Mouse (Mus musculus): Measurements from ENCODE around the gene Isca1.
A peak's percentile ranks its signal among the peaks of the same experiment; 100 is the strongest.
"Not testable (repeated sequence)": the region's sequence is repeated elsewhere in the genome, so short reads cannot be mapped to it uniquely, and the experiment has no call there.

Isca1 gene

GRCm38 (mm10) chr13:59769296-59770163 lies at the start of gene Isca1:
Isca1 (minus strand) TSS chr13:59769810.
- peak; percentile 100 for DNase-seq

- no peak for DNase-seq
Observed at GRCm38 (mm10) chr13:59817352-59817751, 47.7 kb upstream of the Isca1 start.

GRCm38 (mm10) chr13:59814109-59814591 lies 44.5 kb upstream of the Isca1 start:
- peak; percentile 45 for DNase-seq

- peak; percentile 63 for DNase-seq
Observed at GRCm38 (mm10) chr13:59811581-59811980, 42.0 kb upstream of the Isca1 start.

- DNase-seq = no peak
Observed at GRCm38 (mm10) chr13:59801000-59801399, 31.4 kb upstream of the Isca1 start.

GRCm38 (mm10) chr13:59800077-59800476 lies 30.5 kb upstream of the Isca1 start:
- no peak for DNase-seq

- DNase-seq = no peak
Observed at GRCm38 (mm10) chr13:59798306-59798705, 28.7 kb upstream of the Isca1 start.

GRCm38 (mm10) chr13:59796466-59796848 lies 26.8 kb upstream of the Isca1 start:
- DNase-seq = no peak

GRCm38 (mm10) chr13:59795807-59796465 lies 26.3 kb upstream of the Isca1 start:
- DNase-seq = no peak

GRCm38 (mm10) chr13:59794786-59795185 lies 25.2 kb upstream of the Isca1 start:
- no peak for DNase-seq

GRCm38 (mm10) chr13:59782145-59782544 lies 12.5 kb upstream of the Isca1 start, which contains the start of gene Gm49354:
Gm49354 (minus strand) TSS chr13:59782245.
- DNase-seq = no peak

- DNase-seq = not testable (repeated sequence)
Observed at GRCm38 (mm10) chr13:59779744-59780264, 10.2 kb upstream of the Isca1 start.

- DNase-seq = no peak
Observed at GRCm38 (mm10) chr13:59779213-59779612, 9.6 kb upstream of the Isca1 start.

GRCm38 (mm10) chr13:59775168-59775567 lies 5.6 kb upstream of the Isca1 start:
- DNase-seq = no peak

- DNase-seq = peak; percentile 98
Observed at GRCm38 (mm10) chr13:59771257-59771656, 1.6 kb upstream of the Isca1 start.

GRCm38 (mm10) chr13:59770847-59771246 lies 1.2 kb upstream of the Isca1 start:
- DNase-seq = no peak

- DNase-seq = peak; percentile 99
Observed at GRCm38 (mm10) chr13:59770164-59770562, 553 bp upstream of the Isca1 start.

- no peak for DNase-seq
Observed at GRCm38 (mm10) chr13:59768531-59768930, 1.1 kb downstream of the Isca1 start.

GRCm38 (mm10) chr13:59766786-59767515 lies 2.7 kb downstream of the Isca1 start:
- DNase-seq = no peak

GRCm38 (mm10) chr13:59762791-59763190 lies 6.8 kb downstream of the Isca1 start:
- no peak for DNase-seq

GRCm38 (mm10) chr13:59756906-59757305 lies 12.7 kb downstream of the Isca1 start:
- peak; percentile 93 for DNase-seq

GRCm38 (mm10) chr13:59750310-59750709 lies 19.3 kb downstream of the Isca1 start:
- DNase-seq = no peak

- DNase-seq = no peak
Observed at GRCm38 (mm10) chr13:59746711-59747110, 22.9 kb downstream of the Isca1 start, which contains the start of gene 1700014D04Rik. 1700014D04Rik (minus strand) TSS chr13:59746752.
